In the genomic region with DNA sequence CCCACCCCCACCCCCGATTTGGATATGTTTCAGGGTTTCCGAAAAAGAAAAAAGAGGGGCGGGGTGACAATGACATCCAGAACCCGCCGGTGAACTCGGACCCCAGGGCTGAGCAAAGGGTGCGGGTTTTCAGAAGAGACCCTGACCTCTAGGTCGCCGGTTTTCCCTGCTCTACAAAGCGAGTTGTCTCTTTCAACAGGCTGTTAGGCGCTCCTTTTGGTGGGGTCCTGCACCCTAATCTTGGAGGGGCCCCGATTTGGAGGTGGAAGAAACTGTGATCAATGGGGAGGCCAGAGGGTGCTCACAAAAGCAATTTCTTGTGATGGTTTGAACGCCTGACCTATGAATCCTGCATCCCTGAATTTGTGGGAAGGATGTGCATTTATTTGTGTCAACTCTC, we compare ENCODE assay signal across 19 mouse cellular contexts. TPM values are rescaled to one million over a fixed set of nuclear protein-coding genes. Genes with fewer than 3 reads are reported as not detected.
DNase-seq lines count a peak whose midpoint lies in the region; ATAC-seq and TF ChIP-seq lines count a peak whose summit lies in the region.
"Had no signal": no experiment of that assay in that cellular context is flagged by ENCODE, and none has a peak within 500 bp of the region (broad histone marks: within the 10 kb centered on the region; RNA-seq: fewer than 3 reads in every experiment).

No protein-coding gene starts in this region.

- no peak overlapping the region for H3K4me2 ChIP-seq in heart, postnatal 0 days (ENCODE audit: low read depth, low read length)
- H3K4me2 ChIP-seq in hindbrain, embryonic 13.5 days, result peak overlapping the region; percentile 74
- H3K4me2 ChIP-seq in midbrain, embryonic 14.5 days (ENCODE audit: low read length), result peak overlapping the region; percentile 72
- H3K4me2 ChIP-seq: limb, embryonic 12.5 days had no signal

- TF ChIP-seq EP300 in heart, postnatal 0 days (IDR thresholded peaks at IDR 0.05; ENCODE audit: low read depth), result no peak

- H3K9me3 ChIP-seq in heart, postnatal 0 days (replicated peaks; ENCODE audit: control insufficient read depth, low read length), result no peaks in the 10 kb centered on the region
- H3K9me3 ChIP-seq in hindbrain, embryonic 13.5 days, result no peaks in the 10 kb centered on the region
- no peaks in the 10 kb centered on the region for H3K9me3 ChIP-seq in midbrain, embryonic 14.5 days (ENCODE audit: control insufficient read depth, low read length)
- H3K9me3 ChIP-seq: embryonic facial prominence, embryonic 15.5 days; limb, embryonic 12.5 days had no signal

- no peak overlapping the region for H3K27ac ChIP-seq in heart, postnatal 0 days (ENCODE audit: low read depth)
- peak overlapping the region; percentile 97 for H3K27ac ChIP-seq in hindbrain, embryonic 13.5 days
- H3K27ac ChIP-seq in midbrain, embryonic 14.5 days (replicated peaks; ENCODE audit: low read depth, low read length), result peak overlapping the region; percentile 97
- H3K27ac ChIP-seq: embryonic facial prominence, embryonic 15.5 days; limb, embryonic 12.5 days had no signal

- H3K27me3 ChIP-seq in heart, postnatal 0 days (ENCODE audit: control insufficient read depth, insufficient read depth, low read length), result peaks cover 79% of the 10 kb centered on the region
- peaks cover 71% of the 10 kb centered on the region for H3K27me3 ChIP-seq in hindbrain, embryonic 13.5 days
- H3K27me3 ChIP-seq in midbrain, embryonic 14.5 days (ENCODE audit: control insufficient read depth, insufficient read depth, low read length), result peaks cover 50% of the 10 kb centered on the region

- 0 out of 2 replicates have a peak overlapping the region, but pooled peaks have one; percentile 29 for H3K4me3 ChIP-seq in heart, postnatal 0 days (ENCODE audit: low read depth, low read length)
- peak overlapping the region; percentile 67 for H3K4me3 ChIP-seq in hindbrain, embryonic 13.5 days
- peak overlapping the region; percentile 44 for H3K4me3 ChIP-seq in midbrain, embryonic 14.5 days (replicated peaks; ENCODE audit: low read depth, low read length)
- H3K4me3 ChIP-seq: embryonic facial prominence, embryonic 15.5 days had no signal

- no peak for DNase-seq in heart, postnatal 0 days (ENCODE audit: low spot score)
- no peak for DNase-seq in heart, adult 11 months
- DNase-seq in midbrain, embryonic 14.5 days, result no peak
- no peak for DNase-seq in layer of hippocampus, postnatal 14 days (ENCODE audit: low spot score in 2 of 2)
- no peak for DNase-seq in kidney, postnatal 36 days
- DNase-seq in adrenal gland, adult 18-20 months (ENCODE audit: low spot score in 2 of 2), result no peak
- no peak for DNase-seq in layer of hippocampus, adult 11-12 months (ENCODE audit: low spot score)
- DNase-seq: heart, postnatal 10 days; kidney, postnatal 10 days; layer of hippocampus, postnatal 36 days; lung, postnatal 4 days; thymus, postnatal 25 days had no signal

- WGBS in heart, postnatal 0 days, result under 1% methylated on average over 13 of the region's 13 CpGs
- WGBS in hindbrain, embryonic 13.5 days, result 1% methylated on average over 13 of the region's 13 CpGs
- 2% methylated on average over 13 of the region's 13 CpGs for WGBS in midbrain, embryonic 14.5 days

- H3K4me1 ChIP-seq in heart, postnatal 0 days (ENCODE audit: control insufficient read depth, insufficient read depth), result peaks cover 8% of the 10 kb centered on the region
- peaks cover 39% of the 10 kb centered on the region for H3K4me1 ChIP-seq in hindbrain, embryonic 13.5 days (replicated peaks)
- peaks cover 18% of the 10 kb centered on the region; the same call in 1 of the 2 replicates for H3K4me1 ChIP-seq in midbrain, embryonic 14.5 days (ENCODE audit: control insufficient read depth, insufficient read depth, low read length)

- no peak for TF ChIP-seq CTCF in heart, postnatal 0 days (IDR thresholded peaks at IDR 0.05; ENCODE audit: low read depth)

- no peak for ATAC-seq in heart, postnatal 0 days (ENCODE audit: insufficient read depth, low read depth)
- ATAC-seq in hindbrain, embryonic 13.5 days (ENCODE audit: low FRiP score), result no peak
- ATAC-seq in midbrain, embryonic 14.5 days (ENCODE audit: low FRiP score, low TSS enrichment), result no peak
- ATAC-seq: intestine, embryonic 16.5 days had no signal

- H3K36me3 ChIP-seq in heart, postnatal 0 days (replicated peaks; ENCODE audit: control insufficient read depth, insufficient read depth, low read length), result no peaks in the 10 kb centered on the region
- H3K36me3 ChIP-seq in hindbrain, embryonic 13.5 days, result peaks cover 11% of the 10 kb centered on the region; the same call in 1 of the 2 replicates
- H3K36me3 ChIP-seq in midbrain, embryonic 14.5 days (ENCODE audit: control insufficient read depth, insufficient read depth, low read length), result peaks cover 22% of the 10 kb centered on the region
- H3K36me3 ChIP-seq: embryonic facial prominence, embryonic 15.5 days; limb, embryonic 12.5 days had no signal

- no peak overlapping the region for H3K9ac ChIP-seq in heart, postnatal 0 days (replicated peaks; ENCODE audit: low read depth, low read length)
- peak overlapping the region; percentile 96 for H3K9ac ChIP-seq in hindbrain, embryonic 13.5 days
- peak overlapping the region; percentile 92 for H3K9ac ChIP-seq in midbrain, embryonic 14.5 days (replicated peaks; ENCODE audit: low read length)
- H3K9ac ChIP-seq: embryonic facial prominence, embryonic 15.5 days; limb, embryonic 12.5 days had no signal

RNA-seq across cellular contexts. Expression of gene Lhx5, which starts 7.0 kb away (rescaled TPM):
- not detected in 2 replicates for total RNA-seq in heart, postnatal 0 days (2014; rRNA removed; ENCODE audit: low replicate concordance)
- polyA plus RNA-seq in heart, postnatal 0 days (2015; fragmentation: Nextera tagmentation; extraction: Ambion mirVana), result not detected in 2 replicates
- 48.9 and 50.7 TPM in 2 replicates for polyA plus RNA-seq in hindbrain, embryonic 13.5 days (2015; fragmentation: Nextera tagmentation; extraction: Ambion mirVana)
- 34.1 and 44.9 TPM in 2 replicates for polyA plus RNA-seq in midbrain, embryonic 14.5 days (2014; fragmentation: Nextera tagmentation; extraction: Ambion mirVana)
- total RNA-seq in layer of hippocampus, postnatal 14 days (2021), result under 1 TPM; 0.32 to 0.41 TPM
- total RNA-seq in adrenal gland, adult 18-20 months (2021), result not detected
- total RNA-seq: adrenal gland, postnatal 36 days; heart, postnatal 10 days had no signal
- polyA plus RNA-seq: gonadal fat pad, adult 2 months; intestine, embryonic 16.5 days; limb, embryonic 12.5 days; liver, embryonic 16.5 days had no signal

RNA-seq across cellular contexts. Expression of gene Sdsl, which starts 34.1 kb away (rescaled TPM):
- 17.0 and 30.3 TPM in 2 replicates for total RNA-seq in heart, postnatal 0 days (2014; rRNA removed; ENCODE audit: low replicate concordance)
- polyA plus RNA-seq in heart, postnatal 0 days (2015; fragmentation: Nextera tagmentation; extraction: Ambion mirVana), result 20.7 TPM in 2 replicates
- 6.4 and 6.7 TPM in 2 replicates for polyA plus RNA-seq in hindbrain, embryonic 13.5 days (2015; fragmentation: Nextera tagmentation; extraction: Ambion mirVana)
- 6.0 TPM in 2 replicates for polyA plus RNA-seq in midbrain, embryonic 14.5 days (2014; fragmentation: Nextera tagmentation; extraction: Ambion mirVana)
- 1 to 10 TPM; 7.1 to 8.7 TPM for total RNA-seq in layer of hippocampus, postnatal 14 days (2021)
- 10 to 100 TPM; 55.6 to 78.2 TPM for total RNA-seq in adrenal gland, adult 18-20 months (2021)

RNA-seq across cellular contexts. Expression of gene Sds, which starts 37.9 kb away (rescaled TPM):
- total RNA-seq in heart, postnatal 0 days (2014; rRNA removed; ENCODE audit: low replicate concordance), result not detected in 2 replicates
- not detected in 2 replicates for polyA plus RNA-seq in heart, postnatal 0 days (2015; fragmentation: Nextera tagmentation; extraction: Ambion mirVana)
- polyA plus RNA-seq in hindbrain, embryonic 13.5 days (2015; fragmentation: Nextera tagmentation; extraction: Ambion mirVana), result not detected in 2 replicates
- 0.55 TPM in 1 of 2 replicates, not detected in the other for polyA plus RNA-seq in midbrain, embryonic 14.5 days (2014; fragmentation: Nextera tagmentation; extraction: Ambion mirVana)
- total RNA-seq in layer of hippocampus, postnatal 14 days (2021), result not detected
- total RNA-seq in adrenal gland, adult 18-20 months (2021), result not detected
- total RNA-seq: heart, postnatal 10 days; layer of hippocampus, postnatal 36 days had no signal
- polyA plus RNA-seq: embryonic facial prominence, embryonic 15.5 days; gonadal fat pad, adult 2 months; limb, embryonic 12.5 days had no signal
